Mouse (Mus musculus) kidney, postnatal 4 days (tissue): ENCODE data around the gene Lims1.

Source experiments
- DNase-seq, 2 experiments: peaks; one replicate each; pipeline ENCODE4 v3.0.0; 2021; ENCODE audit warnings: mixed read lengths in 2 of 2

The Lims1 gene

GRCm38 (mm10) chr10:58451575-58451974, 128.3 kb downstream of the Lims1 start:
- DNase-seq = no peak

GRCm38 (mm10) chr10:58452185-58452584, 128.9 kb downstream of the Lims1 start:
- no peak for DNase-seq

GRCm38 (mm10) chr10:58459896-58460295, 136.6 kb downstream of the Lims1 start:
- DNase-seq = no peak
